Comparison of ENCODE assay signal across 10 mouse cellular contexts in genomic region chr11:96347717-96348116, GRCm38 (mm10). TPM values are rescaled to one million over a fixed set of nuclear protein-coding genes. Genes with fewer than 3 reads are reported as not detected.
DNase-seq lines count a peak whose midpoint lies in the region; ATAC-seq lines count a peak whose summit lies in the region.
"Had no signal": no experiment of that assay in that cellular context is flagged by ENCODE, and none has a peak within 500 bp of the region (broad histone marks: within the 10 kb centered on the region; RNA-seq: fewer than 3 reads in every experiment).

No protein-coding gene starts in this region.

- H3K9me3 ChIP-seq in kidney, embryonic 15.5 days (replicated peaks), result no peaks in the 10 kb centered on the region
- H3K9me3 ChIP-seq in hindbrain, embryonic 10.5 days, result no peaks in the 10 kb centered on the region
- no peaks in the 10 kb centered on the region for H3K9me3 ChIP-seq in limb, embryonic 10.5 days (replicated peaks)
- no peaks in the 10 kb centered on the region for H3K9me3 ChIP-seq in midbrain, embryonic 11.5 days (ENCODE audit: control insufficient read depth, low read length)
- H3K9me3 ChIP-seq: limb, embryonic 12.5 days had no signal

- H3K9ac ChIP-seq in kidney, embryonic 15.5 days, result no peak overlapping the region
- no peak overlapping the region for H3K9ac ChIP-seq in midbrain, embryonic 11.5 days (ENCODE audit: low read length)
- H3K9ac ChIP-seq: limb, embryonic 12.5 days had no signal

- no peak overlapping the region for H3K4me3 ChIP-seq in kidney, embryonic 15.5 days (replicated peaks)
- H3K4me3 ChIP-seq in brown adipose tissue, adult 24 weeks (ENCODE audit: insufficient read depth, low read depth, low read length), result no peak overlapping the region
- peak overlapping the region; percentile 69 for H3K4me3 ChIP-seq in hindbrain, embryonic 10.5 days
- peak overlapping the region; percentile 26; the same call in 1 of the 2 replicates for H3K4me3 ChIP-seq in limb, embryonic 10.5 days
- no peak overlapping the region for H3K4me3 ChIP-seq in midbrain, embryonic 11.5 days (ENCODE audit: low read depth, low read length)
- H3K4me3 ChIP-seq: limb, embryonic 12.5 days; myocyte had no signal

- peak overlapping the region; percentile 49 for H3K4me2 ChIP-seq in kidney, embryonic 15.5 days
- H3K4me2 ChIP-seq in midbrain, embryonic 11.5 days, result no peak overlapping the region

- H3K4me1 ChIP-seq in kidney, embryonic 15.5 days, result peaks cover 86% of the 10 kb centered on the region
- H3K4me1 ChIP-seq in brown adipose tissue, adult 24 weeks (ENCODE audit: control insufficient read depth, insufficient read depth, insufficient read length, low read length), result peaks cover 18% of the 10 kb centered on the region
- H3K4me1 ChIP-seq in hindbrain, embryonic 10.5 days (replicated peaks), result peaks cover 33% of the 10 kb centered on the region
- peaks cover 88% of the 10 kb centered on the region for H3K4me1 ChIP-seq in limb, embryonic 10.5 days
- H3K4me1 ChIP-seq in midbrain, embryonic 11.5 days (ENCODE audit: control insufficient read depth, insufficient read depth, low read length), result no peaks in the 10 kb centered on the region

- peak overlapping the region; percentile 99 for H3K27ac ChIP-seq in kidney, embryonic 15.5 days
- H3K27ac ChIP-seq in brown adipose tissue, adult 24 weeks (replicated peaks; ENCODE audit: low read depth, low read length), result peak overlapping the region; percentile 59; the same call in 1 of the 2 replicates
- peak overlapping the region; percentile 89 for H3K27ac ChIP-seq in hindbrain, embryonic 10.5 days
- H3K27ac ChIP-seq in limb, embryonic 10.5 days, result peak overlapping the region; percentile 78
- H3K27ac ChIP-seq in midbrain, embryonic 11.5 days (ENCODE audit: low read depth, low read length), result no peak overlapping the region
- H3K27ac ChIP-seq: limb, embryonic 12.5 days had no signal

- peaks cover 22% of the 10 kb centered on the region for H3K36me3 ChIP-seq in kidney, embryonic 15.5 days
- H3K36me3 ChIP-seq in hindbrain, embryonic 10.5 days, result peaks cover 5% of the 10 kb centered on the region; the same call in 1 of the 2 replicates
- peaks cover 15% of the 10 kb centered on the region; the same call in 1 of the 2 replicates for H3K36me3 ChIP-seq in limb, embryonic 10.5 days
- no peaks in the 10 kb centered on the region for H3K36me3 ChIP-seq in midbrain, embryonic 11.5 days (ENCODE audit: control insufficient read depth, insufficient read depth, low read length)
- H3K36me3 ChIP-seq: limb, embryonic 12.5 days had no signal

- DNase-seq in kidney, adult 8-10 months, result no peak
- no peak for DNase-seq in hindbrain, embryonic 10.5 days (ENCODE audit: low spot score)
- DNase-seq in limb, embryonic 10.5 days (ENCODE audit: low spot score), result no peak
- no peak for DNase-seq in midbrain, embryonic 11.5 days (ENCODE audit: low spot score, missing footprints)
- DNase-seq in thymus, postnatal 36 days, result no peak

- WGBS in kidney, embryonic 15.5 days, result 14% methylated on average over 4 of the region's 4 CpGs
- 10% methylated on average over 4 of the region's 4 CpGs for WGBS in hindbrain, embryonic 10.5 days
- 9% methylated on average over 4 of the region's 4 CpGs for WGBS in limb, embryonic 10.5 days
- WGBS in midbrain, embryonic 11.5 days, result 4% methylated on average over 4 of the region's 4 CpGs

- no peaks in the 10 kb centered on the region for H3K27me3 ChIP-seq in kidney, embryonic 15.5 days
- H3K27me3 ChIP-seq in hindbrain, embryonic 10.5 days (ENCODE audit: insufficient read depth, poor library complexity, severe bottlenecking), result peaks cover 100% of the 10 kb centered on the region
- H3K27me3 ChIP-seq in limb, embryonic 10.5 days (ENCODE audit: low read depth, poor library complexity, severe bottlenecking), result peaks cover 94% of the 10 kb centered on the region
- H3K27me3 ChIP-seq in midbrain, embryonic 11.5 days (ENCODE audit: control insufficient read depth, insufficient read depth, low read length), result peaks cover 97% of the 10 kb centered on the region

- no peak for ATAC-seq in kidney, embryonic 15.5 days (replicated peaks; ENCODE audit: low FRiP score)
- ATAC-seq in midbrain, embryonic 11.5 days (ENCODE audit: low FRiP score), result no peak

RNA-seq across cellular contexts. Expression of gene Hoxb2, which starts 2.6 kb away (rescaled TPM):
- 45.7 and 45.9 TPM in 2 replicates for polyA plus RNA-seq in kidney, embryonic 15.5 days (2015; fragmentation: Nextera tagmentation; extraction: Ambion mirVana)
- polyA plus RNA-seq in brown adipose tissue, adult 24 weeks (2012; ENCODE audit: insufficient read depth, insufficient read length, missing spikeins), result 3.2 and 3.7 TPM in 2 replicates
- 30.1 and 49.6 TPM in 2 replicates for polyA plus RNA-seq in hindbrain, embryonic 10.5 days (2016; fragmentation: Nextera tagmentation; extraction: Ambion mirVana)
- polyA plus RNA-seq in limb, embryonic 10.5 days (2016; fragmentation: Nextera tagmentation; extraction: Ambion mirVana), result 11.3 and 13.5 TPM in 2 replicates
- not detected in 2 replicates for polyA plus RNA-seq in midbrain, embryonic 11.5 days (2014; fragmentation: Nextera tagmentation; extraction: Ambion mirVana)
- polyA plus RNA-seq: frontal cortex, adult 2 months; myocyte had no signal

RNA-seq across cellular contexts. Expression of gene Hoxb1, which starts 17.8 kb away (rescaled TPM):
- 0.27 and 0.35 TPM in 2 replicates for polyA plus RNA-seq in kidney, embryonic 15.5 days (2015; fragmentation: Nextera tagmentation; extraction: Ambion mirVana)
- not detected in 2 replicates for polyA plus RNA-seq in brown adipose tissue, adult 24 weeks (2012; ENCODE audit: insufficient read depth, insufficient read length, missing spikeins)
- polyA plus RNA-seq in hindbrain, embryonic 10.5 days (2016; fragmentation: Nextera tagmentation; extraction: Ambion mirVana), result 15.4 and 22.7 TPM in 2 replicates
- polyA plus RNA-seq in limb, embryonic 10.5 days (2016; fragmentation: Nextera tagmentation; extraction: Ambion mirVana), result 0.78 and 0.83 TPM in 2 replicates
- not detected in 2 replicates for polyA plus RNA-seq in midbrain, embryonic 11.5 days (2014; fragmentation: Nextera tagmentation; extraction: Ambion mirVana)
- polyA plus RNA-seq: frontal cortex, adult 2 months; limb, embryonic 12.5 days; myocyte had no signal

RNA-seq across cellular contexts. Expression of gene Hoxb3, which starts 24.6 kb away (rescaled TPM):
- 4.4 and 4.5 TPM in 2 replicates for polyA plus RNA-seq in kidney, embryonic 15.5 days (2015; fragmentation: Nextera tagmentation; extraction: Ambion mirVana)
- polyA plus RNA-seq in brown adipose tissue, adult 24 weeks (2012; ENCODE audit: insufficient read depth, insufficient read length, missing spikeins), result 1.7 and 2.0 TPM in 2 replicates
- 5.3 and 9.6 TPM in 2 replicates for polyA plus RNA-seq in hindbrain, embryonic 10.5 days (2016; fragmentation: Nextera tagmentation; extraction: Ambion mirVana)
- polyA plus RNA-seq in limb, embryonic 10.5 days (2016; fragmentation: Nextera tagmentation; extraction: Ambion mirVana), result 0.76 and 1.0 TPM in 2 replicates
- not detected in 2 replicates for polyA plus RNA-seq in midbrain, embryonic 11.5 days (2014; fragmentation: Nextera tagmentation; extraction: Ambion mirVana)
- polyA plus RNA-seq: frontal cortex, adult 2 months; myocyte had no signal

RNA-seq across cellular contexts. Expression of gene Hoxb4, which starts 29.6 kb away (rescaled TPM):
- 6.4 and 7.1 TPM in 2 replicates for polyA plus RNA-seq in kidney, embryonic 15.5 days (2015; fragmentation: Nextera tagmentation; extraction: Ambion mirVana)
- polyA plus RNA-seq in brown adipose tissue, adult 24 weeks (2012; ENCODE audit: insufficient read depth, insufficient read length, missing spikeins), result 6.0 and 6.4 TPM in 2 replicates
- polyA plus RNA-seq in hindbrain, embryonic 10.5 days (2016; fragmentation: Nextera tagmentation; extraction: Ambion mirVana), result 0.47 and 3.1 TPM in 2 replicates
- 0.89 and 1.2 TPM in 2 replicates for polyA plus RNA-seq in limb, embryonic 10.5 days (2016; fragmentation: Nextera tagmentation; extraction: Ambion mirVana)
- not detected in 2 replicates for polyA plus RNA-seq in midbrain, embryonic 11.5 days (2014; fragmentation: Nextera tagmentation; extraction: Ambion mirVana)
- polyA plus RNA-seq: frontal cortex, adult 2 months; myocyte had no signal

RNA-seq across cellular contexts. Expression of gene Hoxb5, which starts 44.6 kb away (rescaled TPM):
- 18.8 and 20.2 TPM in 2 replicates for polyA plus RNA-seq in kidney, embryonic 15.5 days (2015; fragmentation: Nextera tagmentation; extraction: Ambion mirVana)
- polyA plus RNA-seq in brown adipose tissue, adult 24 weeks (2012; ENCODE audit: insufficient read depth, insufficient read length, missing spikeins), result 1.1 and 1.2 TPM in 2 replicates
- polyA plus RNA-seq in hindbrain, embryonic 10.5 days (2016; fragmentation: Nextera tagmentation; extraction: Ambion mirVana), result 0.14 and 6.3 TPM in 2 replicates
- 5.5 and 5.9 TPM in 2 replicates for polyA plus RNA-seq in limb, embryonic 10.5 days (2016; fragmentation: Nextera tagmentation; extraction: Ambion mirVana)
- not detected in 2 replicates for polyA plus RNA-seq in midbrain, embryonic 11.5 days (2014; fragmentation: Nextera tagmentation; extraction: Ambion mirVana)
- polyA plus RNA-seq: frontal cortex, adult 2 months; myocyte had no signal

Comparison
In these comparisons a context has a peak if more than half of its experiments do, and no peak if none do; other contexts are left out.
1. H3K4me3 ChIP-seq: peak in hindbrain, embryonic 10.5 days (single experiment) and limb, embryonic 10.5 days (single experiment); none in kidney, embryonic 15.5 days (single experiment), brown adipose tissue, adult 24 weeks (single experiment) and midbrain, embryonic 11.5 days (single experiment).